Mouse (Mus musculus) frontal cortex, adult 2 months (tissue): ENCODE measurements at regions not wholly inside any gene's neighbourhood (a gene's known extent, or its start where the extent isn't known, plus 50 kb on each side); places are given as distances from the start of the nearest gene placed in this dataset.

Experiments used
- DNase-seq, 2 experiments: peaks; one replicate each; pipeline ENCODE4 v3.0.0; 2022; ENCODE audit warnings: low spot score in 1 of 2; ENCODE audit errors: extremely low spot score in 1 of 2

GRCm38 (mm10) chr9:43465731-43466330 lies 155.2 kb downstream of the Trim29 start:
- DNase-seq: no peak

GRCm38 (mm10) chr9:43466883-43467282 lies 156.2 kb downstream of the Trim29 start:
- no peak for DNase-seq

GRCm38 (mm10) chr9:43469215-43469614 lies 158.6 kb downstream of the Trim29 start:
- DNase-seq: peak in 1 of 2 experiments; percentile 37

GRCm38 (mm10) chr9:43472231-43472630 lies 161.6 kb downstream of the Trim29 start:
- no peak for DNase-seq

- no peak for DNase-seq
These were observed 162.5 kb downstream of the Trim29 start for GRCm38 (mm10) chr9:43473164-43473563.

- no peak for DNase-seq
These were observed 163.1 kb downstream of the Trim29 start for GRCm38 (mm10) chr9:43473601-43474302.

GRCm38 (mm10) chr9:43474303-43474643 lies 163.6 kb downstream of the Trim29 start:
- peak in 1 of 2 experiments; percentile 28 for DNase-seq

GRCm38 (mm10) chr9:43480826-43481591 lies 170.4 kb downstream of the Trim29 start:
- no peak for DNase-seq

- DNase-seq: peak in 1 of 2 experiments; percentile 23
These were observed 171.7 kb downstream of the Trim29 start for GRCm38 (mm10) chr9:43482101-43483090.

GRCm38 (mm10) chr9:43483195-43483594 lies 172.5 kb downstream of the Trim29 start:
- DNase-seq: peak; percentile 41 to 55

GRCm38 (mm10) chr9:43483906-43484305 lies 173.3 kb downstream of the Trim29 start:
- DNase-seq: no peak

GRCm38 (mm10) chr9:43486704-43487103 lies 176.1 kb downstream of the Trim29 start:
- DNase-seq: no peak

- DNase-seq: no peak
These were observed 178.6 kb downstream of the Trim29 start for GRCm38 (mm10) chr9:43489205-43489604.

- DNase-seq: peak in 1 of 2 experiments; percentile 62
These were observed 180.5 kb downstream of the Trim29 start for GRCm38 (mm10) chr9:43491024-43491751.

GRCm38 (mm10) chr9:43492236-43493000 lies 181.8 kb downstream of the Trim29 start:
- DNase-seq: no peak

GRCm38 (mm10) chr9:43498596-43498995 lies 187.9 kb downstream of the Trim29 start:
- DNase-seq: no peak

- DNase-seq: no peak
These were observed 193.8 kb downstream of the Trim29 start for GRCm38 (mm10) chr9:43504270-43504932.

- no peak for DNase-seq
These were observed 195.2 kb downstream of the Trim29 start for GRCm38 (mm10) chr9:43505856-43506255.
